Mouse (Mus musculus): ENCODE results near the gene Arhgap19. TPM values are rescaled to one million over a fixed set of nuclear protein-coding genes. Genes with fewer than 3 reads are reported as not detected.

The Arhgap19 gene
- polyA plus RNA-seq, 1 experiment from 2014 or later = 31.5 TPM

DNA sequence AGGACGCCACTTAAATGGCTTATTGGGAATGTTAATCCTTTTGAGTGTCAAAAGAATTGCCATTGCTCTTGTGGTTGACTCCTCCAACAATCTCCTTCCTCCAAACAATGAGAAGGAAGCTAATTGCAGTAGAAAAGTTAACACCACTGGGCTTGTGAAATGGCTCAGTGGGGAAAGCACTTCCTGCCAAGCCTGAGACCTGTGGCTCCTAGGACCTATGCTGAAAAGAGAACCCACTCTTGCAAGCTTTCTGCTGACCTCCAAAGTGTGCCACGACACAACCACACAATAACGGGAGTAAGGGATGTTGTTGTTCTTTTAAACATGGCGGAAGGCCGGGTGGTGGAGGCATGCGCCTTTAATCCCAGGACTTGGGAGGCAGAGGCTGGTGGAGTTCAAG is 4.3 kb downstream of the Arhgap19 start:
- no peak for ATAC-seq (ENCODE audit: low FRiP score)
- no peak overlapping the region for H3K9ac ChIP-seq (ENCODE audit: low read depth, low read length)
- H3K36me3 ChIP-seq (ENCODE audit: control insufficient read depth, insufficient read depth, low read length) = no peaks in the 10 kb centered on the region
- no peak for DNase-seq (ENCODE audit: low spot score)
- 93% methylated on average over 6 of the region's 6 CpGs for WGBS
- no peaks in the 10 kb centered on the region for H3K27me3 ChIP-seq (ENCODE audit: control insufficient read depth, insufficient read depth, low read length)
- no peaks in the 10 kb centered on the region for H3K9me3 ChIP-seq (ENCODE audit: control insufficient read depth, low read length)
- peaks cover 5% of the 10 kb centered on the region for H3K4me1 ChIP-seq (replicated peaks; ENCODE audit: control insufficient read depth, insufficient read depth, low read length)
- no peak overlapping the region for H3K4me2 ChIP-seq (replicated peaks; ENCODE audit: low read depth, low read length)
- H3K27ac ChIP-seq (ENCODE audit: low read depth, low read length) = no peak overlapping the region
- no peak overlapping the region for H3K4me3 ChIP-seq (ENCODE audit: low read depth, low read length)

DNA sequence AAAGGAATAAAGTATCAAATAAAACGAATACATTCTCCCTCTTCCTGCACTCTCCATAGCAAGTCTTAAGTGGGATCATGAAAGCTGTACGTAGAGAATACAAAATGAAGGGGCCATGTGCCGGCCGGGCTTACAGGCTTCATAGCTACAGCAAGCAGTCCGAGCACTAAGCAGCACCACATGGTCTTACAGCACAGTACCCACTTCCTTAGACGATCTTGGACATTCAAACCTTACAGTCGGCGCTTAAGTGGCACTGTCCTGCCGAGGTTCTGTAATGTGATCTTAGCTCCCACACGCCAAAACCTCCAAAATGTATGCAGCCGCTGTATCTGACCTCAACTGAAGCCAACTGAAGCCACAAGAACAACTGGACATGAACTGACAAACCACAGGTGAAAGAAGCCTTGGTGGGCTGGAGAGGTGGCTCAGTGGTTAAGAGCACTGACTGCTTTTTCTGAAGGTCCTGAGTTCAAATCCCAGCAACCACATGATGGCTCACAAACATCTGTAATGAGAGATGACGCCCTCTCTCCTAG is 5.0 kb downstream of the Arhgap19 start:
- WGBS = 81% methylated on average over 12 of the region's 12 CpGs
- Histone ChIP-seq H3K36me3 (ENCODE audit: control insufficient read depth, insufficient read depth, low read length) (no peaks in the 10 kb centered on the region), H3K4me1 (replicated peaks; ENCODE audit: control insufficient read depth, insufficient read depth, low read length) (peaks cover 5% of the 10 kb centered on the region), H3K27me3 (ENCODE audit: control insufficient read depth, insufficient read depth, low read length) (no peaks in the 10 kb centered on the region), H3K9me3 (ENCODE audit: control insufficient read depth, low read length) (no peaks in the 10 kb centered on the region), H3K27ac (ENCODE audit: low read depth, low read length) (no peak overlapping the region), H3K9ac (ENCODE audit: low read depth, low read length) (no peak overlapping the region), H3K4me3 (ENCODE audit: low read depth, low read length) (no peak overlapping the region), H3K4me2 (replicated peaks; ENCODE audit: low read depth, low read length) (no peak overlapping the region)
- ATAC-seq (ENCODE audit: low FRiP score) = no peak
- DNase-seq (ENCODE audit: low spot score) = no peak

DNA sequence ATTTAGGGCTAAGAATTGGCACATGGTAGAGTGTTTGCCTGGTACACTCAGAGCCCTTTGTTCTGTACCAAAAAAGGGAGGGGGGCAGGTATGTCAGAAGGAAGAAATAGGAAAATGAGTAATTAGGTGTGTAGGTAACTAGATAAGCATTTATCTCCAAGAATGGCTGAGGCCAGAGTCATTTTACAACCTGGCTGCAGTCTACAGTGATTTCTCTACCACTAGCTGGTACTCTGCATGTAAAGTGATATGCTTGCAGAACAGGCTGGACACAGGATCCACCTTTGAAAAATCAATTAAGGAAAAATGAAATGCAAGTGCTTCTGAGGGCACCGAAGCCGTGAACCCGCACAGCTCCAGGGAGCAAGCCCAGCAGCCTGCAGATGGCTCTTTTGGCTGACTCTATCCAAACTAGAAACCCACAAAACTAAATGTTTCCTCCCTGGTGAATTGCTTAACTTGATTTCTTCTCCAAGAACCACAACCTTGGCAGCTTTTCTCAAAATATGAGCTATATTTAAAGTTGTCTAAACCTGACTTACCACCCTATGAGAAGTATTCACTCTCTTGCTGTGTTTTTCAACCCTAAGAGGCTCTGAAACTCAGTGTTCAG is 5.6 kb downstream of the Arhgap19 start:
- ATAC-seq (ENCODE audit: low FRiP score) (no peak), DNase-seq (ENCODE audit: low spot score) (no peak)
- WGBS = 74% methylated on average over 3 of the region's 3 CpGs
- Histone ChIP-seq H3K4me2 (replicated peaks; ENCODE audit: low read depth, low read length) (no peak overlapping the region), H3K4me3 (ENCODE audit: low read depth, low read length) (no peak overlapping the region), H3K9me3 (ENCODE audit: control insufficient read depth, low read length) (no peaks in the 10 kb centered on the region), H3K9ac (ENCODE audit: low read depth, low read length) (no peak overlapping the region), H3K27ac (ENCODE audit: low read depth, low read length) (no peak overlapping the region), H3K4me1 (replicated peaks; ENCODE audit: control insufficient read depth, insufficient read depth, low read length) (peaks cover 5% of the 10 kb centered on the region), H3K27me3 (ENCODE audit: control insufficient read depth, insufficient read depth, low read length) (no peaks in the 10 kb centered on the region), H3K36me3 (ENCODE audit: control insufficient read depth, insufficient read depth, low read length) (no peaks in the 10 kb centered on the region)

DNA sequence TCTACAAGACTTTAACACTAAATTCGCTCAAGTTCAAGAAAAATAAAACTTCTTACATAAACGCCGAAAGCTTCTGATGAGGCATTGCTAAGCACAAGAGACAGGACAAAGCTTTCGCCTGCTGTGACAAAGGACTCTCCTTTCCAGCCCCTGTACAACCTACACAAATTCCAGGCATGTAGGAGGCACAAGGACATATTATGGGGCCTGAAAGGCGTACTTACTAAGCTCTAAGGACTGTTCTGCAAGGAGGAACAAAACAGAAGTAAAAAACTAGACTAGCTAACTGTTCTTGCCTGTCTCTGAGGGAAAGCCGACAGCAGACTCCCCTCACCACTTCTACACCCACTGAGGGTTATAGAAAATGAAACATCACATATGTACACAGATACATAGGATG is 6.9 kb downstream of the Arhgap19 start:
- no peak for DNase-seq (ENCODE audit: low spot score)
- no peak overlapping the region for H3K27ac ChIP-seq (ENCODE audit: low read depth, low read length)
- H3K4me2 ChIP-seq (replicated peaks; ENCODE audit: low read depth, low read length) = no peak overlapping the region

DNA sequence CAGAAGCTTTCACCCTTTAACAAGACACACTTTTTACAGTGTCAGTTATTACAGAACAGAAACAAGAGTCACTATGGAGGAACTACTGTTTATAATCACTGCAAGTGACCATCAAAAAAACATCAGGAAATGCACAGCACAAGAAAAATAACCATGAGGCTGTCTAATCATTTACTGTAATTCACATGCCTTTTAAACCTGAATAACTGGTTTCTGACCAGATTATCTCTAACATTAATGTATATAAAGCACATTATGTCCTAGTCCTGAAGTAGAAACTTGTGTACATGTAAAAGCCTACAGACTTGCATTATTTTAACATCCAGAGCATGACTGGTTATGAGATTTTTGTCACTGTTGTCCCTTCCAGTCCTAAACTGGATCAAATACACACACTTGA is 7.8 kb downstream of the Arhgap19 start:
- H3K4me3 ChIP-seq (ENCODE audit: low read depth, low read length) = no peak overlapping the region
- no peak overlapping the region for H3K9ac ChIP-seq (ENCODE audit: low read depth, low read length)
- no peaks in the 10 kb centered on the region for H3K9me3 ChIP-seq (ENCODE audit: control insufficient read depth, low read length)
- H3K4me1 ChIP-seq (replicated peaks; ENCODE audit: control insufficient read depth, insufficient read depth, low read length) = no peaks in the 10 kb centered on the region
- no peaks in the 10 kb centered on the region for H3K36me3 ChIP-seq (ENCODE audit: control insufficient read depth, insufficient read depth, low read length)
- H3K27me3 ChIP-seq (ENCODE audit: control insufficient read depth, insufficient read depth, low read length) = no peaks in the 10 kb centered on the region
- no peak for DNase-seq (ENCODE audit: low spot score)
- H3K4me2 ChIP-seq (replicated peaks; ENCODE audit: low read depth, low read length) = no peak overlapping the region
- no peak for ATAC-seq (ENCODE audit: low FRiP score)
- no peak overlapping the region for H3K27ac ChIP-seq (ENCODE audit: low read depth, low read length)

More for the DNA sequence above, 6.9 kb downstream of the Arhgap19 start:
- Histone ChIP-seq H3K4me3 (ENCODE audit: low read depth, low read length) (no peak overlapping the region), H3K9ac (ENCODE audit: low read depth, low read length) (no peak overlapping the region), H3K4me1 (replicated peaks; ENCODE audit: control insufficient read depth, insufficient read depth, low read length) (peaks cover under 1% of the 10 kb centered on the region; the same call in 1 of the 2 replicates), H3K9me3 (ENCODE audit: control insufficient read depth, low read length) (no peaks in the 10 kb centered on the region), H3K36me3 (ENCODE audit: control insufficient read depth, insufficient read depth, low read length) (no peaks in the 10 kb centered on the region), H3K27me3 (ENCODE audit: control insufficient read depth, insufficient read depth, low read length) (no peaks in the 10 kb centered on the region)
- ATAC-seq (ENCODE audit: low FRiP score) = no peak
- 81% methylated on average over 6 of the region's 6 CpGs for WGBS

DNA sequence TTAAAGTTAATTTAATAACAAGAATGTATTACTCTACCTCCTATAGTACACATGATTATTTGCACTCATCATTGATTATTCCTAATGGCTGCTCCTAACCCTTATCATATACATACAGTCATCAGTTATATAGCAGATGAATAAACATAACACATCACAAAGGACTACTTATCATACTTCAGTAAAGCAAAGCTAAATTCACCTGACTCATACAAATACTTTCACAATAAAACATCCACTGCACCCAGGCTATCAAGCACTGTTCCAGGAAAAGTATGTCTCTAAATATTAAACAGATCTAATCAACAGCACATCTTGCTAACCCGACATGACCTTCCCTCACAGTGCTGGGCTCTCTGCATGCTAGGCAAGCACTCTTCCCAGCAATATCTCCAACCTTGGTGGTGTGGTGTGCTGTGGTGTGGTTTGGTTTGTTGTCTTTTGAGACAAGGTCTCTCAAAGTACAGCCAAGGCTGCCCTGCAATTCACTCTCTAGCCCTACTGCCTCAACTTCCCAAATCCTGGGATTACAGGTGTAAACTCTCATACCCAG is 8.8 kb downstream of the Arhgap19 start:
- H3K9ac ChIP-seq (ENCODE audit: low read depth, low read length) = no peak overlapping the region
- no peak overlapping the region for H3K4me2 ChIP-seq (replicated peaks; ENCODE audit: low read depth, low read length)
- DNase-seq (ENCODE audit: low spot score) (no peak), ATAC-seq (ENCODE audit: low FRiP score) (no peak)
- no peaks in the 10 kb centered on the region for H3K36me3 ChIP-seq (ENCODE audit: control insufficient read depth, insufficient read depth, low read length)
- WGBS = 73% methylated on average over 1 of the region's 1 CpGs
- H3K9me3 ChIP-seq (ENCODE audit: control insufficient read depth, low read length) = no peaks in the 10 kb centered on the region
- no peaks in the 10 kb centered on the region for H3K4me1 ChIP-seq (replicated peaks; ENCODE audit: control insufficient read depth, insufficient read depth, low read length)
- H3K4me3 ChIP-seq (ENCODE audit: low read depth, low read length) = no peak overlapping the region
- H3K27ac ChIP-seq (ENCODE audit: low read depth, low read length) = no peak overlapping the region
- no peaks in the 10 kb centered on the region for H3K27me3 ChIP-seq (ENCODE audit: control insufficient read depth, insufficient read depth, low read length)

DNA sequence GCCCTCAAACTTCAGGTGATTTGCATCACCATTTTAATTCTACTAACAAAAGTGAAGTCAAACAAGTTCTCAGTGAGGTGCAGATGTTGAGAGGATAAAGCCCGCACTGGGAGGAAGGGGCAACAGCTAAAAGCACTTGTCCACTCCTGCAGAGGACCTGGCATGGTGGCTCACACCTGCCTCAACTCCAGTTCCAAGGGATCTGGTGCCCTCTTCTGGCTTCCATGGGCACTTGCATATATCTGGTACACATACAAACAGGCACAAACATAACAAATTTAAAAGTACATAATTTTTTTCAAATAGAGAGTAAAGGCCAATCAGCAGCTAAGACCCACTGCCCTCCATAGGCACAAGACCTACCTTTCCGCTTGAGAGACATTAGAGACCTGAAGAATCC is 10.5 kb downstream of the Arhgap19 start:
- H3K4me2 ChIP-seq (replicated peaks; ENCODE audit: low read depth, low read length) = no peak overlapping the region
- ATAC-seq (ENCODE audit: low FRiP score) (no peak), DNase-seq (ENCODE audit: low spot score) (no peak)
- H3K4me1 ChIP-seq (replicated peaks; ENCODE audit: control insufficient read depth, insufficient read depth, low read length) = no peaks in the 10 kb centered on the region
- WGBS = 85% methylated on average over 2 of the region's 2 CpGs
- no peaks in the 10 kb centered on the region for H3K9me3 ChIP-seq (ENCODE audit: control insufficient read depth, low read length)
- H3K4me3 ChIP-seq (ENCODE audit: low read depth, low read length) = no peak overlapping the region
- no peak overlapping the region for H3K9ac ChIP-seq (ENCODE audit: low read depth, low read length)
- H3K27me3 ChIP-seq (ENCODE audit: control insufficient read depth, insufficient read depth, low read length) = no peaks in the 10 kb centered on the region
- no peak overlapping the region for H3K27ac ChIP-seq (ENCODE audit: low read depth, low read length)
- no peaks in the 10 kb centered on the region for H3K36me3 ChIP-seq (ENCODE audit: control insufficient read depth, insufficient read depth, low read length)

DNA sequence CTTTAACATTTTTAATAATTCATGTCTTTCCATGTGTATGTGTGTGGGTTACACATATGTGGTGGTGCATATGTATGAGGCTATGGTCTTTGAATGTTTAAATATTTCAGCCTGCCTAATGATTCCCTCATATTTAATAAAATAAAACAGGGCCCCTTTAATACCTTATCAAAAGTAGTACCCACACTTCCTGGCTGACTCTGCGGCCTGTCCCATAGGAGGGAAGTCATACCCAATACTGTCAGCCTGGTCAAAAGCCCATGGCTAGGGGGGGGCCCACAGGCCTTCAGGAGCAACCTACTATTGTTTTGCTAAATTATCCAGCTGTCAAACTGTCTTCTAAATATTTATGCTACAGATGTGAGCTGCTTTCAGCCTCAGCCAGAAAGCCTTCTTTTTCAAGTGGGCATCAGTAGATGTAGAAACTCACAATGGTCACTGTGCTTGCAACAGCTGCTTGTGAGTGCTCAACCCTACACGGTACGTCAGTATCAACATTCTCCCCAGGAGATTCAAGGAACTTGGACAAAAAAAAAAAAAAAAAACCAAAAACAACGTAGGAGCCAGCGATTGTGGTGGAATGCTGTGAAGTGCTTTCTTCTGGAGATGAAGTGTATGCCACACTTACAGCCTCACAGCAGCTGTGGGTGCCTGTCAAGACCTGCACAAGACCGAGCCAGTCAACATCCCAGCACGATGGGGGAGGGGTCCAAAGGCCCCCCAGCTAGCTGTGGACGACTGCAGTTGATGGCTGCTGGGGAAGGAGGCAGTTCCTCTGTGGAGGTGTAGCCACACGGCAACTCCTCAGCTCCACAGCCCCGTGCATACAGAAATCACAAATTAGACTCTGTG is 12.5 kb downstream of the Arhgap19 start:
- no peaks in the 10 kb centered on the region for H3K36me3 ChIP-seq (ENCODE audit: control insufficient read depth, insufficient read depth, low read length)
- H3K4me2 ChIP-seq (replicated peaks; ENCODE audit: low read depth, low read length) = no peak overlapping the region
- no peaks in the 10 kb centered on the region for H3K9me3 ChIP-seq (ENCODE audit: control insufficient read depth, low read length)
- no peak overlapping the region for H3K4me3 ChIP-seq (ENCODE audit: low read depth, low read length)
- ATAC-seq (ENCODE audit: low FRiP score) (no peak), DNase-seq (ENCODE audit: low spot score) (no peak)
- WGBS = 71% methylated on average over 10 of the region's 10 CpGs
- no peaks in the 10 kb centered on the region for H3K27me3 ChIP-seq (ENCODE audit: control insufficient read depth, insufficient read depth, low read length)
- H3K4me1 ChIP-seq (replicated peaks; ENCODE audit: control insufficient read depth, insufficient read depth, low read length) = no peaks in the 10 kb centered on the region
- H3K27ac ChIP-seq (ENCODE audit: low read depth, low read length) = no peak overlapping the region
- H3K9ac ChIP-seq (ENCODE audit: low read depth, low read length) = no peak overlapping the region

Data from hindbrain, embryonic 11.5 days (tissue).